In the genomic region with DNA sequence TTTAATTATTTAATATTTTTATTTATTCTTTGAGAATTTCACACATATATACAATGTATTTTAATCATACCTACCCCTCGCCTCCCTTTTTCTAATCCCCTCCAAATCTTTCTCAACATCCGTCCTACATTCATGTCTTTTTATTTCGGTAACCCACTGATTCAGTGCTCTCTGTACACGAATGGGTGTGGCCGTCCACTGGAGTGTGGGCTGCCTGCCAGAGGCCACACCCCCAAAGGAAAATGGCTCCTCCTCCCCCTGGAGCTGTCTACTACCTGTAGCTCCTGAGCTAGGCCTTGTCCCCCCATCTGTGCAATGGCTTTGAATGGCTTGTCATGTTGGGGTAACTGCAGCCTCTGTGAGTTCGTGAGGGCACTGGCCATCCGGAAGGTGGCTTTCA, we compare ENCODE assay signal across 29 mouse cellular contexts. TPM values are rescaled to one million over a fixed set of nuclear protein-coding genes. Genes with fewer than 3 reads are reported as not detected.
DNase-seq lines count a peak whose midpoint lies in the region; ATAC-seq and TF ChIP-seq lines count a peak whose summit lies in the region.
"Had no signal": no experiment of that assay in that cellular context is flagged by ENCODE, and none has a peak within 500 bp of the region (broad histone marks: within the 10 kb centered on the region; RNA-seq: fewer than 3 reads in every experiment).

No protein-coding gene starts in this region.

- no peak for TF ChIP-seq CTCF in stomach, postnatal 0 days (IDR thresholded peaks at IDR 0.05; ENCODE audit: low read depth)

- TF ChIP-seq EP300 in stomach, postnatal 0 days (optimal IDR thresholded peaks at IDR 0.05) = no peak

- no peaks in the 10 kb centered on the region for H3K9me3 ChIP-seq in liver, embryonic 11.5 days (ENCODE audit: control insufficient read depth, low read length)
- no peaks in the 10 kb centered on the region for H3K9me3 ChIP-seq in liver, embryonic 12.5 days (replicated peaks)
- H3K9me3 ChIP-seq in stomach, postnatal 0 days (ENCODE audit: control insufficient read depth, low read length) = no peaks in the 10 kb centered on the region
- H3K9me3 ChIP-seq: embryonic facial prominence, embryonic 12.5 days; embryonic facial prominence, embryonic 15.5 days; forebrain, embryonic 12.5 days; forebrain, embryonic 15.5 days; heart, embryonic 13.5 days; hindbrain, embryonic 12.5 days; hindbrain, embryonic 15.5 days had no signal

- no peak for DNase-seq in liver, embryonic 11.5 days (ENCODE audit: low spot score)
- DNase-seq in ZHBTc4 (ENCODE audit: low read depth, low spot score) = peak; percentile 23
- peak; percentile 58 for DNase-seq in stomach, postnatal 0 days (ENCODE audit: low spot score)
- DNase-seq in adrenal gland, adult 2 months = no peak
- no peak for DNase-seq in lung, postnatal 25 days (ENCODE audit: low spot score)
- DNase-seq: adrenal gland, adult 8-10 months; adrenal gland, postnatal 25 days; cerebellum, adult 18-20 months; cerebellum, adult 9-11 months; cerebellum, postnatal 25 days; gastrocnemius, postnatal 25 days; heart, adult 18-20 months had no signal

- no peak overlapping the region for H3K9ac ChIP-seq in liver, embryonic 11.5 days (ENCODE audit: low read depth, low read length)
- no peak overlapping the region for H3K9ac ChIP-seq in liver, embryonic 12.5 days
- H3K9ac ChIP-seq in stomach, postnatal 0 days (ENCODE audit: low read length) = no peak overlapping the region
- H3K9ac ChIP-seq: embryonic facial prominence, embryonic 12.5 days; embryonic facial prominence, embryonic 15.5 days; forebrain, embryonic 12.5 days; forebrain, embryonic 15.5 days; heart, embryonic 13.5 days; hindbrain, embryonic 12.5 days; hindbrain, embryonic 15.5 days had no signal

- no peaks in the 10 kb centered on the region for H3K4me1 ChIP-seq in liver, embryonic 11.5 days (replicated peaks; ENCODE audit: control insufficient read depth, insufficient read depth, low read length)
- no peaks in the 10 kb centered on the region for H3K4me1 ChIP-seq in liver, embryonic 12.5 days
- H3K4me1 ChIP-seq in stomach, postnatal 0 days (replicated peaks; ENCODE audit: control insufficient read depth, insufficient read depth) = no peaks in the 10 kb centered on the region
- H3K4me1 ChIP-seq: embryonic facial prominence, embryonic 12.5 days; embryonic facial prominence, embryonic 15.5 days; forebrain, embryonic 12.5 days; heart, embryonic 13.5 days; hindbrain, embryonic 12.5 days; hindbrain, embryonic 15.5 days had no signal

- H3K4me3 ChIP-seq in liver, embryonic 11.5 days (ENCODE audit: low read depth, low read length) = no peak overlapping the region
- H3K4me3 ChIP-seq in liver, embryonic 12.5 days = no peak overlapping the region
- H3K4me3 ChIP-seq in stomach, postnatal 0 days (ENCODE audit: low read depth, low read length) = no peak overlapping the region
- H3K4me3 ChIP-seq: embryonic facial prominence, embryonic 12.5 days; embryonic facial prominence, embryonic 15.5 days; erythroblast, embryonic 14.5 days; forebrain, embryonic 12.5 days; forebrain, embryonic 15.5 days; heart, embryonic 13.5 days; hindbrain, embryonic 12.5 days; hindbrain, embryonic 15.5 days had no signal

- peaks cover 40% of the 10 kb centered on the region for H3K36me3 ChIP-seq in liver, embryonic 11.5 days (ENCODE audit: control insufficient read depth, insufficient read depth, low read length)
- H3K36me3 ChIP-seq in liver, embryonic 12.5 days = peaks cover 97% of the 10 kb centered on the region
- peaks cover 23% of the 10 kb centered on the region for H3K36me3 ChIP-seq in stomach, postnatal 0 days (ENCODE audit: control insufficient read depth, insufficient read depth, low read length)

- no peak overlapping the region for H3K27ac ChIP-seq in liver, embryonic 11.5 days (ENCODE audit: low read depth, low read length)
- H3K27ac ChIP-seq in liver, embryonic 12.5 days = no peak overlapping the region
- H3K27ac ChIP-seq in stomach, postnatal 0 days (replicated peaks) = no peak overlapping the region
- H3K27ac ChIP-seq: embryonic facial prominence, embryonic 12.5 days; embryonic facial prominence, embryonic 15.5 days; forebrain, embryonic 12.5 days; forebrain, embryonic 15.5 days; heart, embryonic 13.5 days; hindbrain, embryonic 12.5 days; hindbrain, embryonic 15.5 days had no signal

- H3K4me2 ChIP-seq in liver, embryonic 11.5 days = no peak overlapping the region
- H3K4me2 ChIP-seq in liver, embryonic 12.5 days = no peak overlapping the region
- H3K4me2 ChIP-seq in stomach, postnatal 0 days (replicated peaks; ENCODE audit: low read depth) = no peak overlapping the region
- H3K4me2 ChIP-seq: embryonic facial prominence, embryonic 12.5 days; embryonic facial prominence, embryonic 15.5 days; forebrain, embryonic 12.5 days; forebrain, embryonic 15.5 days; heart, embryonic 13.5 days; hindbrain, embryonic 12.5 days; hindbrain, embryonic 15.5 days had no signal

- 0 out of 2 replicates have a peak, but pooled peaks have one; percentile 36 for ATAC-seq in liver, embryonic 11.5 days (replicated peaks; ENCODE audit: low FRiP score)
- ATAC-seq in liver, embryonic 12.5 days = no peak
- ATAC-seq in megakaryocyte progenitor cell, adult 5-6 weeks (replicated peaks; ENCODE audit: poor library complexity) = peak; percentile 63
- ATAC-seq in stomach, postnatal 0 days (ENCODE audit: low FRiP score, low TSS enrichment) = peak; percentile 29; the same call in 1 of the 2 replicates
- ATAC-seq: CD4-positive, CD25-positive, alpha-beta regulatory T cell, adult 4 months; Patski had no signal

- WGBS in liver, embryonic 11.5 days = 89% methylated on average over 7 of the region's 7 CpGs
- 75% methylated on average over 7 of the region's 7 CpGs for WGBS in liver, embryonic 12.5 days (ENCODE audit: insufficient replicate concordance)
- WGBS in stomach, postnatal 0 days = 68% methylated on average over 7 of the region's 7 CpGs

- H3K27me3 ChIP-seq in liver, embryonic 11.5 days (replicated peaks; ENCODE audit: control insufficient read depth, insufficient read depth, low read length) = no peaks in the 10 kb centered on the region
- no peaks in the 10 kb centered on the region for H3K27me3 ChIP-seq in liver, embryonic 12.5 days (replicated peaks)
- no peaks in the 10 kb centered on the region for H3K27me3 ChIP-seq in stomach, postnatal 0 days (ENCODE audit: control insufficient read depth, insufficient read depth, low read length)
- H3K27me3 ChIP-seq: embryonic facial prominence, embryonic 12.5 days; embryonic facial prominence, embryonic 15.5 days; forebrain, embryonic 12.5 days; forebrain, embryonic 15.5 days; heart, embryonic 13.5 days; hindbrain, embryonic 12.5 days; hindbrain, embryonic 15.5 days; Patski had no signal

RNA-seq across cellular contexts. Expression of gene Kcnj11, which starts 23.7 kb away (rescaled TPM):
- not detected in 2 replicates for polyA plus RNA-seq in liver, embryonic 11.5 days (2014; fragmentation: Nextera tagmentation; extraction: Ambion mirVana)
- not detected in 2 replicates for polyA plus RNA-seq in liver, embryonic 12.5 days (2016; fragmentation: Nextera tagmentation; extraction: Ambion mirVana)
- total RNA-seq in megakaryocyte progenitor cell, adult 5-6 weeks (2015) = not detected in 2 replicates
- total RNA-seq in megakaryocyte progenitor cell, adult 5-6 weeks (2017) = not detected in 2 replicates
- 0.61 and 0.81 TPM in 2 replicates for polyA plus RNA-seq in stomach, postnatal 0 days (2015; fragmentation: Nextera tagmentation; extraction: Ambion mirVana)
- total RNA-seq in adrenal gland, adult 2 months (2021) = 1 to 10 TPM; 2.9 to 3.2 TPM
- polyA plus RNA-seq in adrenal gland, adult 2 months (2012; rRNA removed) = 1.0 and 3.4 TPM in 2 replicates
- total RNA-seq: common myeloid progenitor, adult 5-6 weeks; hematopoietic stem cell, adult 5-6 weeks; MEL had no signal
- polyA plus RNA-seq: C2C12; CD4-positive, CD25-positive, alpha-beta regulatory T cell, adult 4 months had no signal

RNA-seq across cellular contexts. Expression of gene Nomo1, which starts 43.3 kb away (rescaled TPM):
- 45.5 and 47.6 TPM in 2 replicates for polyA plus RNA-seq in liver, embryonic 11.5 days (2014; fragmentation: Nextera tagmentation; extraction: Ambion mirVana)
- polyA plus RNA-seq in liver, embryonic 12.5 days (2016; fragmentation: Nextera tagmentation; extraction: Ambion mirVana) = 48.0 and 52.5 TPM in 2 replicates
- 38.6 and 39.3 TPM in 2 replicates for total RNA-seq in megakaryocyte progenitor cell, adult 5-6 weeks (2015)
- 53.2 and 57.4 TPM in 2 replicates for total RNA-seq in megakaryocyte progenitor cell, adult 5-6 weeks (2017)
- polyA plus RNA-seq in stomach, postnatal 0 days (2015; fragmentation: Nextera tagmentation; extraction: Ambion mirVana) = 19.3 and 20.3 TPM in 2 replicates
- total RNA-seq in adrenal gland, adult 2 months (2021) = 10 to 100 TPM; 58.7 to 65.3 TPM
- polyA plus RNA-seq in adrenal gland, adult 2 months (2012; rRNA removed) = 25.1 and 34.3 TPM in 2 replicates

RNA-seq across cellular contexts. Expression of gene Abcc6, which starts 46.7 kb away (rescaled TPM):
- 5.2 and 5.4 TPM in 2 replicates for polyA plus RNA-seq in liver, embryonic 11.5 days (2014; fragmentation: Nextera tagmentation; extraction: Ambion mirVana)
- 4.9 and 5.3 TPM in 2 replicates for polyA plus RNA-seq in liver, embryonic 12.5 days (2016; fragmentation: Nextera tagmentation; extraction: Ambion mirVana)
- total RNA-seq in megakaryocyte progenitor cell, adult 5-6 weeks (2015) = not detected in 2 replicates
- total RNA-seq in megakaryocyte progenitor cell, adult 5-6 weeks (2017) = not detected in 2 replicates
- 0.44 and 0.87 TPM in 2 replicates for polyA plus RNA-seq in stomach, postnatal 0 days (2015; fragmentation: Nextera tagmentation; extraction: Ambion mirVana)
- under 1 TPM; 0.14 to 0.66 TPM for total RNA-seq in adrenal gland, adult 2 months (2021)
- 0.19 and 0.30 TPM in 2 replicates for polyA plus RNA-seq in adrenal gland, adult 2 months (2012; rRNA removed)
- total RNA-seq: common myeloid progenitor, adult 5-6 weeks; gastrocnemius, postnatal 25 days; heart, adult 18-20 months; heart, postnatal 25 days; hematopoietic stem cell, adult 5-6 weeks had no signal
- polyA plus RNA-seq: C2C12; CD4-positive, CD25-positive, alpha-beta regulatory T cell, adult 4 months had no signal

Comparison
In these comparisons a context has a peak if more than half of its experiments do, and no peak if none do; other contexts are left out.
1. DNase-seq: peak in ZHBTc4 (single experiment) and stomach, postnatal 0 days (single experiment); none in liver, embryonic 11.5 days (single experiment), adrenal gland, adult 2 months (single experiment) and lung, postnatal 25 days (single experiment).